8 mouse cellular contexts compared by ENCODE assay signal in genomic region chr15:89197056-89197455, GRCm38 (mm10). TPM values are rescaled to one million over a fixed set of nuclear protein-coding genes. Genes with fewer than 3 reads are reported as not detected.
A peak's percentile ranks its signal among the peaks of the same experiment; 100 is the strongest.
DNase-seq lines count a peak whose midpoint lies in the region; ATAC-seq and TF ChIP-seq lines count a peak whose summit lies in the region.

No protein-coding gene starts in this region.

- H3K9me3 ChIP-seq in hindbrain, embryonic 10.5 days = peaks cover 3% of the 10 kb centered on the region
- H3K9me3 ChIP-seq in midbrain, embryonic 12.5 days = no peaks in the 10 kb centered on the region

- no peak for TF ChIP-seq POLR2A in brain, embryonic 14.5 days (IDR thresholded peaks at IDR 0.05; ENCODE audit: borderline replicate concordance, extremely low read depth, insufficient read depth, insufficient read length, poor library complexity, severe bottlenecking)

- no peaks in the 10 kb centered on the region for H3K27me3 ChIP-seq in hindbrain, embryonic 10.5 days (ENCODE audit: insufficient read depth, poor library complexity, severe bottlenecking)
- H3K27me3 ChIP-seq in midbrain, embryonic 12.5 days = no peaks in the 10 kb centered on the region

- H3K4me1 ChIP-seq in hindbrain, embryonic 10.5 days (replicated peaks) = peaks cover 23% of the 10 kb centered on the region
- peaks cover 16% of the 10 kb centered on the region for H3K4me1 ChIP-seq in midbrain, embryonic 12.5 days

- no peak for ATAC-seq in midbrain, embryonic 12.5 days (ENCODE audit: low FRiP score, low read depth)

- peak overlapping the region; percentile 99 for H3K9ac ChIP-seq in midbrain, embryonic 12.5 days (replicated peaks)

- H3K4me3 ChIP-seq in hindbrain, embryonic 10.5 days = peak overlapping the region; percentile 95
- peak overlapping the region; percentile 89 for H3K4me3 ChIP-seq in midbrain, embryonic 12.5 days

- no peak for TF ChIP-seq CTCF in brain, embryonic 14.5 days (IDR thresholded peaks at IDR 0.05; ENCODE audit: borderline replicate concordance, extremely low read depth, insufficient read depth, insufficient read length)

- peaks cover 15% of the 10 kb centered on the region for H3K36me3 ChIP-seq in hindbrain, embryonic 10.5 days
- no peaks in the 10 kb centered on the region for H3K36me3 ChIP-seq in midbrain, embryonic 12.5 days

- H3K4me2 ChIP-seq in midbrain, embryonic 12.5 days (replicated peaks) = peak overlapping the region; percentile 64

- peak overlapping the region; percentile 100 for H3K27ac ChIP-seq in hindbrain, embryonic 10.5 days
- H3K27ac ChIP-seq in midbrain, embryonic 12.5 days (replicated peaks) = peak overlapping the region; percentile 96

- WGBS in hindbrain, embryonic 10.5 days = 75% methylated on average over 15 of the region's 15 CpGs
- 75% methylated on average over 15 of the region's 15 CpGs for WGBS in midbrain, embryonic 12.5 days

- peak; percentile 20 for DNase-seq in kidney, adult 9 months
- DNase-seq in kidney, postnatal 10 days = no peak
- DNase-seq in brain, embryonic 14.5 days (ENCODE audit: low read depth) = peak; percentile 31
- DNase-seq in hindbrain, embryonic 10.5 days (ENCODE audit: low spot score) = no peak
- DNase-seq in layer of hippocampus, postnatal 36 days = no peak
- no peak for DNase-seq in thymus, postnatal 25 days
- DNase-seq in MN1 (ENCODE audit: low spot score) = no peak

RNA-seq across cellular contexts. Expression of gene Dennd6b, which starts 0.8 kb away (rescaled TPM):
- 134 and 196 TPM in 2 replicates for polyA plus RNA-seq in brain, embryonic 14.5 days (2012; rRNA removed)
- polyA plus RNA-seq in hindbrain, embryonic 10.5 days (2016; fragmentation: Nextera tagmentation; extraction: Ambion mirVana) = 29.7 and 40.1 TPM in 2 replicates
- polyA plus RNA-seq in midbrain, embryonic 12.5 days (2016; fragmentation: Nextera tagmentation; extraction: Ambion mirVana) = 53.3 and 58.6 TPM in 2 replicates
- 10 to 100 TPM; 33.5 to 38.7 TPM for total RNA-seq in layer of hippocampus, postnatal 36 days (2021)

RNA-seq across cellular contexts. Expression of gene Ppp6r2, which starts 14.3 kb away (rescaled TPM):
- polyA plus RNA-seq in brain, embryonic 14.5 days (2012; rRNA removed) = 129 and 168 TPM in 2 replicates
- polyA plus RNA-seq in hindbrain, embryonic 10.5 days (2016; fragmentation: Nextera tagmentation; extraction: Ambion mirVana) = 27.2 and 45.7 TPM in 2 replicates
- polyA plus RNA-seq in midbrain, embryonic 12.5 days (2016; fragmentation: Nextera tagmentation; extraction: Ambion mirVana) = 63.7 and 68.5 TPM in 2 replicates
- total RNA-seq in layer of hippocampus, postnatal 36 days (2021) = 100 to 1,000 TPM; 158 to 162 TPM

RNA-seq across cellular contexts. Expression of gene Plxnb2, which starts 16.5 kb away (rescaled TPM):
- polyA plus RNA-seq in brain, embryonic 14.5 days (2012; rRNA removed) = 194 and 213 TPM in 2 replicates
- polyA plus RNA-seq in hindbrain, embryonic 10.5 days (2016; fragmentation: Nextera tagmentation; extraction: Ambion mirVana) = 133 and 155 TPM in 2 replicates
- 164 and 170 TPM in 2 replicates for polyA plus RNA-seq in midbrain, embryonic 12.5 days (2016; fragmentation: Nextera tagmentation; extraction: Ambion mirVana)
- total RNA-seq in layer of hippocampus, postnatal 36 days (2021) = 10 to 100 TPM; 51.0 to 58.7 TPM

RNA-seq across cellular contexts. Expression of gene Mapk11, which starts 47.6 kb away (rescaled TPM):
- polyA plus RNA-seq in brain, embryonic 14.5 days (2012; rRNA removed) = 61.9 and 75.4 TPM in 2 replicates
- polyA plus RNA-seq in hindbrain, embryonic 10.5 days (2016; fragmentation: Nextera tagmentation; extraction: Ambion mirVana) = 34.9 and 46.6 TPM in 2 replicates
- polyA plus RNA-seq in midbrain, embryonic 12.5 days (2016; fragmentation: Nextera tagmentation; extraction: Ambion mirVana) = 45.7 and 50.2 TPM in 2 replicates
- 10 to 100 TPM; 21.9 to 22.8 TPM for total RNA-seq in layer of hippocampus, postnatal 36 days (2021)

RNA-seq across cellular contexts. Expression of gene Mapk12, which starts 56.6 kb away (rescaled TPM):
- 12.8 and 15.5 TPM in 2 replicates for polyA plus RNA-seq in brain, embryonic 14.5 days (2012; rRNA removed)
- polyA plus RNA-seq in hindbrain, embryonic 10.5 days (2016; fragmentation: Nextera tagmentation; extraction: Ambion mirVana) = 23.7 and 28.5 TPM in 2 replicates
- 14.5 and 20.1 TPM in 2 replicates for polyA plus RNA-seq in midbrain, embryonic 12.5 days (2016; fragmentation: Nextera tagmentation; extraction: Ambion mirVana)
- total RNA-seq in layer of hippocampus, postnatal 36 days (2021) = 1 to 10 TPM; 3.1 to 4.7 TPM

Comparison
In these comparisons a context has a peak if more than half of its experiments do, and no peak if none do; other contexts are left out.
1. DNase-seq: peak in kidney, adult 9 months (single experiment) and brain, embryonic 14.5 days (single experiment); none in kidney, postnatal 10 days (single experiment), hindbrain, embryonic 10.5 days (single experiment), layer of hippocampus, postnatal 36 days (0 of 2), thymus, postnatal 25 days (single experiment) and MN1 (single experiment).